Mouse (Mus musculus) ES-E14 (cell line): ENCODE measurements around the gene Dtnb. TPM values are rescaled to one million over a fixed set of nuclear protein-coding genes. Genes with fewer than 3 reads are reported as not detected.
A peak's percentile ranks its signal among the peaks of the same experiment; 100 is the strongest.

Experiments
- DNase-seq: peaks from one replicate; pipeline ENCODE4 v3.0.0-alpha.2; 2013; ENCODE audit warnings: low read depth, low spot score
- H3K27ac ChIP-seq: 2 replicates; pipeline ENCODE4 v1.5.1; 2012; ENCODE audit warnings: low read depth, mild to moderate bottlenecking, low read length, moderate library complexity, mixed read lengths; ENCODE audit not compliant: poor library complexity, insufficient read depth, severe bottlenecking
- H3K36me3 ChIP-seq: 2 replicates; pipeline ENCODE4 v1.6.1; 2012; ENCODE audit warnings: mild to moderate bottlenecking, low read length, moderate library complexity, mixed read lengths; ENCODE audit not compliant: control insufficient read depth, poor library complexity, insufficient read depth, severe bottlenecking
- H3K4me1 ChIP-seq, 2 experiments: fragments of 150-350 bp in 1 of 2; sonication (generic) in 1 of 2; 2 replicates each; pipeline ENCODE4 v1.6.1; 2012; ENCODE audit warnings: low read length in 2 of 2, mild to moderate bottlenecking in 1 of 2, mixed read lengths in 1 of 2; ENCODE audit not compliant: control insufficient read depth in 2 of 2, insufficient read depth in 2 of 2, poor library complexity in 1 of 2
- H3K4me3 ChIP-seq, 2 experiments: fragments of 150-350 bp in 1 of 2; sonication (generic) in 1 of 2; 2 replicates each; pipeline ENCODE4 v1.5.1; 2012; ENCODE audit warnings: low read length in 2 of 2, low read depth in 1 of 2, mild to moderate bottlenecking in 1 of 2, mixed read lengths in 1 of 2; ENCODE audit not compliant: insufficient read depth in 1 of 2, poor library complexity in 1 of 2, severe bottlenecking in 1 of 2
- H3K9ac ChIP-seq: 2 replicates; pipeline ENCODE4 v1.6.1; 2012; ENCODE audit warnings: low read depth, mild to moderate bottlenecking, low read length, mixed read lengths; ENCODE audit not compliant: poor library complexity, insufficient read depth, severe bottlenecking
- H3K9me3 ChIP-seq: fragments of 150-350 bp; sonication (generic); 2 replicates; pipeline ENCODE4 v1.6.1; 2012; ENCODE audit warnings: low read depth, mild to moderate bottlenecking, low read length; ENCODE audit not compliant: control insufficient read depth, insufficient read depth
- CHD2 ChIP-seq: IDR thresholded peaks from 2 replicates; pipeline ENCODE4 v1.6.1; 2014; ENCODE audit warnings: mild to moderate bottlenecking, low read depth, low read length, inconsistent platforms
- HCFC1 ChIP-seq: IDR thresholded peaks from 2 replicates; pipeline ENCODE4 v1.6.1; 2012; ENCODE audit warnings: low read length, inconsistent platforms, borderline replicate concordance; ENCODE audit not compliant: insufficient read depth
- MAFK ChIP-seq: IDR thresholded peaks from 2 replicates; pipeline ENCODE4 v1.6.1; 2014; ENCODE audit warnings: mild to moderate bottlenecking, low read depth, low read length, inconsistent platforms; ENCODE audit not compliant: insufficient read depth
- ZC3H11A ChIP-seq: IDR thresholded peaks from 2 replicates; pipeline ENCODE4 v1.6.1; 2012; ENCODE audit warnings: low read depth, mild to moderate bottlenecking, inconsistent platforms, low read length, borderline replicate concordance
- ZNF384 ChIP-seq: IDR thresholded peaks from 2 replicates; pipeline ENCODE4 v1.6.1; 2012; ENCODE audit warnings: low read depth, low read length, inconsistent platforms
- in situ Hi-C, 2 experiments: fragments of 600-800 bp; cut with MboI; formaldehyde crosslinking; loops; one replicate each; pipeline ENCODE4 v1.15.1; 2025; ENCODE audit warnings: low sequenced_read_pairs in 2 of 2, inconsistent platforms in 1 of 2; ENCODE audit not compliant: unreplicated experiment in 2 of 2
- total RNA-seq: library from RNA; depleted of rRNA; stranded (reverse); fragments of 300-350 nt; gene quantifications from 2 replicates; pipeline ENCODE4 v1.2.3, GENCODE M21; 2012

Gene Dtnb
- total RNA-seq, 1 experiment, result 31.2 TPM

DNA sequence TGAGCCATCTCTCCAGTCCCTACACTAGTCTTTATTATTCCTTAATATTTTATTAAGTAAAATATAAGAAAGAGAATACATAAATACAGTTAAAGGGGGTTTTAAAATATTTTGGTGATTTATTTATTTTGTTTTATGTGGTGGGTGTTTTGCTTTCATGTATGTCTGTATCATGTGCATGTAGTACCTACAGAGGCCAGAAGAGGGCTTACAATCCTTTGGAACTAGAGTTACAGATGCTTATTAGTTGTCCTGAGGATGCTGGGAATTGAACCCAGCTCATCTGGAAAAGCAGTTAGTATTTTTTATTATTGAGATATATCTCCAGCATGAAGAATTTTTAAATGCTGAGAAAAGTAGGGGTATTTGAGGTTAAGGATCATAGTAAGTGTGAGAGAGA, 37.6 kb downstream of the Dtnb start:
- Histone ChIP-seq H3K9ac (no peak overlapping the region), H3K4me3 (no peak overlapping the region), H3K36me3 (no peaks in the 10 kb centered on the region; the same call in 1 of the 2 replicates), H3K27ac (no peak overlapping the region), H3K4me1 (peaks cover 6 to 19% of the 10 kb centered on the region in 2 experiments), H3K9me3 (no peaks in the 10 kb centered on the region)
- no peak for TF ChIP-seq ZC3H11A
- no peak for TF ChIP-seq ZNF384
- TF ChIP-seq MAFK, result no peak
- TF ChIP-seq CHD2, result no peak
- TF ChIP-seq HCFC1, result no peak
- in situ Hi-C loops, result no loop called here
- DNase-seq, result peak; percentile 48

DNA sequence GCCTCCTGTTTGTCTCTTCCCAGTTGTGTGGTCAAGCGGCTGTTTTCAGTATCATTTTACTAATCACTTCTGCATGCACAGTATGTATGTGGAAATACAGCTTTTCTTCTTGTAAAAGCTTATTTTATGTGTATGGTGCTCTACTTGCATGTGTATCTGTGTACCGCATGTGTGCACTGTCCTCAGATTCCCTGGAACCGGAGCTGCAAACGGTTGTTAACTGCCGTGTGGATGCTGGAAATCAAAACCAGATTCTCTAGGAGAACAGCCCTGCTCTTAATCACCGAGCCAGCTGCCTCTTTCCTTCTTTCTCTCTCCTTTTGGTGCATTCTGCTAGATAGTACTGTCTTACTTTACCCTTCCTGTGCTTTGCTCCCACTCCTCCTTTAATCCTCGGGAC, 39.7 kb downstream of the Dtnb start:
- in situ Hi-C loops, result no loop called here
- Histone ChIP-seq H3K36me3 (peaks cover 2% of the 10 kb centered on the region; the same call in 1 of the 2 replicates), H3K9ac (no peak overlapping the region), H3K27ac (no peak overlapping the region), H3K4me1 (peaks cover 0 to 4% of the 10 kb centered on the region in 2 experiments; a peak in 2 of 4 replicates), H3K4me3 (no peak overlapping the region), H3K9me3 (no peaks in the 10 kb centered on the region)
- TF ChIP-seq CHD2, result no peak
- TF ChIP-seq ZC3H11A, result no peak
- TF ChIP-seq HCFC1, result no peak
- TF ChIP-seq ZNF384, result no peak
- TF ChIP-seq MAFK, result no peak
- DNase-seq, result no peak

DNA sequence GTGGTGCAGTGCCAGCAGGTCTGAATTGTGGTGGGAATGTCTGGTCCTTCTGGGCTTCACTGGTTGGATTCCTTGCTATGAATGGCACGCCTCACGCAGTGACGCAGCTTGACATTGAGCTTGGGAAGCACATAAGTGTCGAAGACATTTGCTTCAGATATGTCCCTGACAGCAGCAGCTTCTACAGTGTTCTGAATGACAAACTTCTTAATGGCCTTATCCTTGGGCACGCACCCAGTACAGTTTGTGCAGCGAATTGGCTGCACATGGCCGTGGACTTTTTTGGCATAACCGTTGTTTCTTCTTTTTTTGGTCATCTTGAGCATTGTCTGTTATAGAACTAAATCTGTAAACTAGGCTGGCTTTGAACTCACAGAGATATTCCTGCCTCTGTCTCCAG, 42.9 kb downstream of the Dtnb start:
- peaks cover 2% of the 10 kb centered on the region; the same call in 1 of the 2 replicates for H3K36me3 ChIP-seq
- H3K9ac ChIP-seq, result no peak overlapping the region
- TF ChIP-seq HCFC1 (no peak), ZC3H11A (no peak), CHD2 (no peak), MAFK (no peak), ZNF384 (no peak)
- H3K4me3 ChIP-seq, result no peak overlapping the region
- no peak for DNase-seq
- H3K4me1 ChIP-seq, result no peaks in the 10 kb centered on the region; a peak in 1 of 4 replicates
- no peaks in the 10 kb centered on the region for H3K9me3 ChIP-seq
- H3K27ac ChIP-seq, result no peak overlapping the region
- in situ Hi-C loops, result no loop called here

DNA sequence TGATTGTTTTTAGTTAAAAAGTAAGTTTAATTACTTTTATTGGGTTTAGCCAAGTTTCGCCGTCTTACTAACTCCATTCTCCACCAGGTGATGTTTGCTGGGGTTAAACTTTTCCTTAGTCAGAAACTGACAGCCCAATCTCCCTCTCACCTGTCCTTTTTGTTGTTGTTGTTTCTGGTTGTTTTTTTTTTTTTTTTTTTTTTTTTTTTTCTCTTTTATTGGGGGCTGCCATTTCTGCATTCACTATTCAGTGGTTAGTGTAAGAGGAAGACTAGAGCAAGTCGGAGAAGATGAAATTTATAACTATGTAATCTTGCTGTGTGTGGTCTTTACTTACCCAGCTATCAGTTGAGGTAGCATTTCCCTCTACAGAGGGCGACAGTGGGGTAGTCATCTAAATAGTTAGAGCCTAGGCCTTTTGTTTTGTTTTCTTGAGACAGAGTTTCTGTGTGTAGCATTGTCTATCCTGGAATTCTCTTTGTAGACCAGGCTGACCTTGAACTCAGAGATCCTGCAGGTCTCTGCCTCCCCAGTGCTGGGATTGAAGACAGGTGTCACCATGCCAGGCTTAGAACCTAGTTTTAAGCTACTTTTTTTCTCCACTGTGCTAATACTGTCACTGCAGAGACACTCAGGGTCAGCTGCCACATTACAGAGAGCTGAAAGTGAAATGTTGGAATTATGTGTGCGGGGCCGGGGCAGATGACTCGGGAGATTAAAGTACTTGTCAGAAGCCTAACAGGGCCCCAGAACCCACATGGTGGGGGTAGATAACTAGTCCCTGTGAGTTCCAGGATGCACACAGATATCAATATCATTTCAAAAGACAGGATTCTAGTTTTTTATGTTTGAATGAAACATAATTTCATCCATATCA, 46.2 kb downstream of the Dtnb start:
- H3K4me1 ChIP-seq, result no peaks in the 10 kb centered on the region; a peak in 1 of 4 replicates
- H3K4me3 ChIP-seq, result no peak overlapping the region
- no peak overlapping the region for H3K9ac ChIP-seq
- H3K9me3 ChIP-seq, result no peaks in the 10 kb centered on the region
- in situ Hi-C loops, result no loop called here
- H3K27ac ChIP-seq, result no peak overlapping the region
- no peak for DNase-seq
- peaks cover 2% of the 10 kb centered on the region; the same call in 1 of the 2 replicates for H3K36me3 ChIP-seq
- TF ChIP-seq ZC3H11A (no peak), ZNF384 (peak; percentile 50; the same call in 1 of the 2 replicates), CHD2 (no peak)

DNA sequence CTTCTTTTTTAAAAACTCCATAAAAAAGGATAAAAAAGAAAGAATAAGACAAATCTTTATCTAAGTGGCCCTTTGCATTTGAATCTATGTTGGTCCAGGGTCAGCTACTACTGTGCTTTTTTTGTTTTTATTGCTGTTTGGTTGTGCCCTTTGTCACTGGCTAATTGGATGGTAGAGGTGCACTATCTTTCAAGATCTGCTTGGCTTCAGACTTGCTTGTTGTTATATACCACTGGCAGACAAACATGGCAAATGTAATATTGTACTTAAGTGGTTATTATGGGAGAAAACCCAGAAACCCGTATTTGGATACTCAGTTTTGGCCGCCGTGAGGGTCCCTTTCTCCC, 46.8 kb downstream of the Dtnb start:
- Histone ChIP-seq H3K36me3 (peaks cover 2% of the 10 kb centered on the region; the same call in 1 of the 2 replicates), H3K4me3 (no peak overlapping the region), H3K27ac (no peak overlapping the region), H3K9ac (no peak overlapping the region), H3K4me1 (no peaks in the 10 kb centered on the region; a peak in 1 of 4 replicates), H3K9me3 (no peaks in the 10 kb centered on the region)
- in situ Hi-C loops, result no loop called here
- no peak for TF ChIP-seq CHD2
- TF ChIP-seq HCFC1, result no peak
- TF ChIP-seq MAFK, result no peak
- TF ChIP-seq ZC3H11A, result no peak
- no peak for TF ChIP-seq ZNF384
- no peak for DNase-seq
